Mouse (Mus musculus): ENCODE measurements around the gene Phgdh.

Gene Phgdh

DNA sequence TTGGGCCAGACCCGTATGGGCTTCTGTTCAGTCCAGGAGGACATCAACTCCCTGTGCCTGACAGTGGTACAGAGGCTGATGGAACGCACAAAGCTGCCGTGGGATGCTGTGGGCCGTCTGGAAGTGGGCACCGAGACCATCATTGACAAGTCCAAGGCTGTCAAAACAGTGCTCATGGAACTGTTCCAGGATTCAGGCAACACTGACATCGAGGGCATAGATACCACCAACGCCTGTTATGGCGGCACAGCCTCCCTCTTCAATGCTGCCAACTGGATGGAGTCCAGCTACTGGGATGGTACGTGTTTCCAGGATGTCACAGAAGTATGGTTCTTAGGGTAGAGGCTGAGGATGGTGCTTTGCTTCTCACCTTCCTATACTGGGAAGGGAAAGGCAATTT is 48.7 kb downstream of the Phgdh start:
- DNase-seq (ENCODE audit: low read depth) = no peak

DNA sequence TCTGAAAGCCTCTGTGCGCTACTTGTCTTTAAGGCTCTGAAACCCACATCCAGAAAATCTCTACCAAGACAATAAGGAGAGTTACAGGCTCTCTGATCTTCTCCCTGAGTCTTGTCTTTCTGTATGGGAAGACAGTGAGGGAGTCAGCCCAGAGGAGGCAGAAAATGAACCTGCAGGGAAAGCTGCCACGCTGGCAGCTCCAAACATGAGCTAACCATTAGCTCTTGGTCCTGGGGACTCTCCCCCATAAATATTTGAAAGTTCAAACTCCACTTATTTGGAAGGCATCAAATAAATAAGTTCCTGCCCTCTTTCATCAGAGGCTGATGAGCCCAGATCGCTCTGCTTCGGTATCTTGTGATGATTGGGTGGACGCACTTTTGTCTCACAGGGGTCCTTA is 56.6 kb downstream of the Phgdh start:
- DNase-seq (ENCODE audit: low read depth) = no peak

DNA sequence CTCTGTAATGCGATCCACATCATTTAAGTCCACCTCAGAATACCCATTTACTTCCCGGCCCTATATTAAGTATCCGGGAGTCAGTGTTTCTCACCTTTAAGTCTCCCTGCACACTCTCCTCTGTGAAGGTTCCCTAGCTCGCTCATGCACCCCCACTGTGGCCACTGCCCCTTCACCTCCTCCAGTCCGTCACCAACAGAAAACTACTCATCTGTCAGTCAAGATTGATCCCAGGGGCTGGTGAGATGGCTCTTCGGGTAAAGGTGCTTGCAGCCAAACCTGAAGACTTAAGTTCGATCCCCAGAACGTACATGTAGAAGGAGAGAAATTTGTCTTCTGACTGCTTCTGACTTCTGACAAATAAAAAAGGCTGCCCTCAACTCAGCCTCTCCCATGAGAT is 57.4 kb downstream of the Phgdh start:
- no peak for DNase-seq (ENCODE audit: low read depth)

DNA sequence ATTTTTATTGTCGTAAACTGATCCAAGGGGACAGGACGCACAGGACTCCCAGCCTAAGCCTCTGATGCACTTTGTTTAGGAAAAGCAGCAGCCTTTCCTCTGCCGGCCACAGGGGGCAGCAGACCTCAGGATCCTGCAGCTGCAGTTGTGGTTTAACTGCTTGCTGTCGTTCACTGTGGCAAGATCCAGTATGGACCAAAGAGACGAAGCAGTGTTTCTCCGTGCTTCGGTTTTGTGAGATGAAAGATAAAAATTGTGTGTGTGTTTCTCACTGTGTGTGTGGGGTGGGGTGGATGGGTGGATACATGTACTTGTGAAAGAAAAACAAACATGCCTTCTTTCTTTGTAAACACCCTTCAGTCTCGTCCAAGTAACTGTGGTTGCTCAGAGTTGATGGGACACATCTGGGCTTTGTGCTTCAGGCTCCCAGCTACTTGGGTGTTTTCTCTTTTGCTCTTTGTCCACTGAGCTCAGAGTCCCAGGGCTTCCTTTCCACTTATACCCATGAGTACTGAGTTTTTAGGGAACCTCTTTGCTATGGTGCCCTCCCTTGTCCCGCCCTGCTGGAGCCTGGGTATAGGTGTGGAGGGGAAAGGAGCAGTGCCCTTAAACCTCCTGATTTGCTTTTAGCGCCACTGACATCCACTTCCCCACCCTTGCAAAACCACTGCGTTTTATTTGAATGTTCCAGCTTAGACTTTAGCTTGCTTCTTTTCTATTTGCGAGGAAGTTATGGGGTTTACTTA is 58.7 kb downstream of the Phgdh start:
- peak; percentile 77 for DNase-seq (ENCODE audit: low read depth)

DNA sequence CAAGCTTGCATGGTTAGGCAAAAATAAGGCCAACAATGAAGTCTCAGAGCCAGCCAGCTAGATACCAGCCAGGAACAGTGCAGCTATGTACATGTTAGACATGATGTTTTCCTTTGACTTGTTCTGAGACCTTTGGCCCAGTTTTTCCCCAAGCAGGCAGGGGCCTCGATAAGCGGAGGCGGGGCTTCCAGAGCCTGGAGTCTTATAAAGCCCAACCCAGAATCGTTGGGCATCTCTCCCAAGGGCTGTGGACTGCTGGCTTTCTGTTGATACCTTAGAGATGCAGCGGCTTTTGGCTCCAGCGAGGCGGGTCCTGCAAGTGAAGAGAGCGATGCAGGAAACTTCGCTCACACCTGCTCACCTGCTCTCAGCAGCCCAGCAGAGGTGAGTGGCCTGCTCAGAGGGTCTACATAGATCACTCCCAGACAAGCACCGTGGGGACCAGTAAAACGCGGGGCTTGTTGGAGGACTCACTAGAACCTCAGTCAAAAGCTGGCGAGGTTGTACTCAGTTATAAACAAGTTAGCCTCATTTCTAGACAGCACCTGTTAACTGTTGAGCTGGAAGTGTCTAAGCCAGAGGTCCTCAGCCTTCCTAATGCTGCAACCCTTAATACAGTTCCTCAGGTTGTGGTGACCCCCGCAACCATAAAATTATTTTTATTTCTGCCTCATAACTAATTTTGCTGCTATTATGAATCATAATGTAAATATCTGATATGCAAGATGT is 59.4 kb downstream of the Phgdh start, which contains the start of gene Hmgcs2:
TSS of gene Hmgcs2 (plus strand) at position 232 of the 729 bp plus-strand sequence.
- no peak for DNase-seq (ENCODE audit: low read depth)

DNA sequence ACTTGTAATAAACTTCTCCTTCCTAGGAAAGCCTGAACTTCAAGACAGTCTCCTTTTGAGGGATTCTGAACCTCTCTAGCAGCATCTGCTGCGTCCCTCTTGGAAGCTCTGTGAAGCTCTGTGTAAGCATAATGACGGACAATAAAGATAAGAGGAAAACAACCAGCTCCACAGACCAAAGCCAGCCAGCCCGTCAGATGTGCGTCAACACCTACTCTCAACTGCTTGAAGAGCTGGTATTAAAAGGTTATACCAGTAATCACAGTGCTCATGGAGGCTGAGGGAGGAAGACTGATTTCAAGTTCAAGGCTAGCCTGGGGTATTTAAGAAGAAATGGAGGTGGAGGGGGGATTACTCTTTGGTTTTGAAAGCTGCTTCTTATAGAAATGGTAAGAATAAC is 60.1 kb downstream of the Phgdh start:
- DNase-seq (ENCODE audit: low read depth) = no peak

DNA sequence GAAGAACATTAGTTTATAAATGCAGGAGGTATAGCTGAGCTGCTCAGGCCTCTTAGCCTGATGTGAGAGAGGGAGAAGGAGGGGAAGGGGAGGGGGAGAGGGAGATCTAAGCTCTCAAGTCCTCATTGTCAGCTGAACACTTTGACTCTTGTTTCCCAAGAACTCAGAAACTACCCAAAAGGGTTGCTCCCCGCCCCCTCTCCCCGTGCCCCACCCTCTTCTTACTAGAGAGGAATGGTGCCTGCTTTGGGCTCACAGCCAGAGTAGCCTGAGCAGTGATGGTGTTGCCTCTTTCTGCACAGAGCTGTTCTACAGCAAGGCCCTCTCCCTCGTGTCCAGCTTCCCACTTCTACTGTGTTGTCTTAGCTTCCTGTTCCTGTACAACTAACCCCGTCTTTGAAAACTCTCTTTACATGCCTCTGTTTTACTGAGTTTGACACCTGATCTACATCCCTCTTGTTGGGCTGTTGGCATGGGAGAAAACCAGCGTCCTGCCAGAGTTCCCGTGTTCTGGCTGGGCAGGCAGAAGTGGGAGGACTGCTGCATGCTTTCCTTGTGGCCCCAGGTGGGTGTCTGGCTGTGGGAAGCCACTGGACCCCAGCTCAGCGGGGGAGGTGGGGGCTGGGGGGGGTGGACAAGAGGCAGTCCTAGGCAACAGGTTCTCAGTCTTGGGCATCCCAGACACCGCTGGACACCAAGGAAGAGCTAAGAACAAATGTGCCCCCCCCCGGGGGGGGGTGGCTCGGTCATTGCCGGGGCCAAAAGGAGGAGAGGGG is 66.0 kb downstream of the Phgdh start:
- no peak for DNase-seq (ENCODE audit: low read depth)

DNA sequence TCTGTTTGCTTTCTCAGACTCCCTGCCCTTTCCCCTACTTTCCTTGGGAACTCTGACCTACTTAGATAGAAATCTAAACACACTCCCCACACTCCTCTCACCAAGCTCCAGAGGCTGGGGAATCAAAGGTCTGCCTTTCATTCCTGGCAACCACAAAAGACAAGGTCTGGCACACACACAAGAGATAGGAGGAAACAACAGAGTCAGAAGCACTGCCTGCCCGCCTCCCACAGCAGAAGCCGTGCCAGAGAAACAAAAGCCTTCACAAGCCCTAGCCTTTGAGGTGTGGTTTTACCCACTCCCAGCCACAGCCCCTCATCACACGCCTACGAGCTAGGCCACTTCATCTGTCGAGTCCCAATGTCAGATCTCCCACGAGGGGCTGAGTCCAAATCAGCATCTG is 72.5 kb downstream of the Phgdh start:
- DNase-seq (ENCODE audit: low read depth) = no peak
